Mouse (Mus musculus) embryo, embryonic 10 days (tissue): Measurements from ENCODE around the gene Lyzl4.

ENCODE experiments used
- DNase-seq: peaks from one replicate; pipeline ENCODE4 v3.0.0-alpha.2; 2015; ENCODE audit warnings: low spot score

Gene Lyzl4

DNA sequence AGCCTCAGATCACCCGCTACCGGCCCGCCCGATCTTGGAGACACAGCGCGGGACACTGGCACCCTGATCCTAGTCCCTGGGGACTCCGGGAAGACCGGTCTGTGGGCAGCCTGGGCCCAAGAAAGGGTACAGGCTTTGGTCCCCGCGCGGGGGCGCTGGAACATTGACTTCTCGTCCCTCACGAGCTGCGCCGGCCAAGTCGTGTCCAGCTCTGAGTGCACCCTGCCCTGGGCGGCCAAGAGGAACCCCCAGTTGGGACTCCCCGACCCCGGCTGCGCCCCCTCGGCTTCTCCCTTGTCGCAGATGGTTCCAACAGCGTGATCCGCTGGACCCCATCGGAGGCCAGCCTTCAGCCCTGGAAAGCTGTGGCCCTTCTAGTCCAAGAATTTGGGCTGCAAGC lies at the start of gene Lyzl4:
Gene Lyzl4 (minus strand): TSS at position 96 of the 400 bp plus-strand sequence.
- DNase-seq, result peak; percentile 81

DNA sequence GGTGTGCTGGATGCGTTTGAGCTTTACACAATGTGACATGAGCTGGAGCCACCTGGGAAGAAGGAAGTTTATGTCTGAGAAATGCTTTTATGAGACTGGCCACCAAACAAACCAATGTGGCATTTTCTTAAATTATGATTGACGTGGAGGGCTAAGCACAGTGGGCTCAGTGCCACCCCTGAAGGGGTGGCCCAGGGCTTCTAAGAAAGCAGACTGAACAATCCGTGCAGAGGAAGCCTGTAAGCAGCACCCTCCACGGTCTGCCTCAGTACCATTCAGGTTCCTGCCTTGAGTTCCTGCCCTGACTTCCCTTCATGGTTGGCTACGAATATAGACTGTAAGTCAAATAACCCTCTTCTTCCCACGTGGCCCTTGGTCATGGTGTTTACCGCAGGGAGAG lies 48.8 kb upstream of the Lyzl4 start:
- no peak for DNase-seq

DNA sequence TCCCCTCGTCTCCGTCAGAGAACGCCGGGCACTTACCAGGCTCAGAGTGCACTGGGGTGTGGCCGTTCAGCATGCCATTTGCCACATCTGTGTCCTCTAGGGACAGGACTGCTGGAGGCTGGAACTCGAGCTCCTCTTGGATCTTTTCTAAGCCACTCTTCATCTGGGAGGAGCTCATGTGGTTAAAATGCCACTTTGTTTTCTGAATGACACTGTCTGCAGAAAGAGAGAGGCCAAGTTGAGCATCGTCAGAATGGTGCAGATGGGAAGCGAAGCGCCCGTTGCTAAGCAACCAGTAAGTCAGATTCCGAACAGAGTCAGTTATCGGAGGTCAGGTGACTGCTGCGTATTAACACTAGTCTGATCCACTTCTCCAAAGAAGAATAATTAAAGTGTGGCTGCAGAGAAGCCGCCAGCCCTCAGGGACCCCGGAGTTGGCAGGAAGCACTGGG lies 48.3 kb upstream of the Lyzl4 start:
- no peak for DNase-seq

DNA sequence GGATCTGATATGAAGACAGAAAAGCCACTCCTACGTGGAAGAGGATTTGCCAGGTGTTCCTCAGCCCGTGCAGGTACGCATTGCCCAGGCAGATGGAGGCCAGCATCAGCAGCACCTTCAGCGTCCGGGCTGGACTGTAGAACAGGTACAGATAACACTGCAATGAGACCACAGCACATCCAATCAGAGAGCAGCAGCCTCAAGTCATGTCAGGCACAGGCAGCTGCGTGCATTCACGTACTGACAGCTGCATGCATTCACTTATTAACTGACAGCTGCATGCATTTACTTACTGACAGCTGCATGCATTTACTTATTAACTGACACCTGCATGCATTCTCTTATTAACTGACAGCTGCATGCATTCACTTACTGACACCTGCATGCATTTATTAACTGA lies 42.8 kb upstream of the Lyzl4 start:
- DNase-seq, result no peak

DNA sequence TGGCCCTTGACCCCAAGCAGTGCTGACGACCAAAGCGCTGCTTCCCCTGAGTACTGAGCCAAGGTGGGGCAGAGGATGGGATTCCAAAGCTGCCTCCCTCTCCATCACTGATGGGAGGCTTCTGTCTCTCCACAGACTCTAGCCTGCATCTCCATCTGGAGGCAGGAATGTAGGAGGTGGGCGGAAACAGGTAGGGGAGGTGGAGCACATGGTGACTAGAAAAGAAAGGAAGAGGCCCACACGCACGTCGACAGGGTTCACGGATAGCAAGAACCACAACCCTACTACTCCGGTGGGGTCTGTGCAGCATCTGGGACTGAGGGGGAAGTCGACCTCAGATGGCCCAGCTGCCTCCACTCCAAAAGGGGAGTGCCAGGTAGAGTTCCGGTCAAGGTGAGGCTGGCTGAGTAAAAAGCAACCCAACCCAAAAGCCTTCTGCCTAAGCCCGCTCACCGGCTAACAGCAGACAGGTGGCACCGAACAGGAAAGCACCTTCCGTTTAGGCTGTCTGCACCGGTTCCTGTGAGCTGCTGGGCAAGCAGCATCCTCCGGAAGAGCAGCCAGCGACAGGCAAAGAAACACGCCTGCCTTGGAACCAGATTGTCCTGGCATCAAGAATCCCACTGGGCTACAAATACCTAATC lies 40.3 kb upstream of the Lyzl4 start:
- DNase-seq, result no peak

DNA sequence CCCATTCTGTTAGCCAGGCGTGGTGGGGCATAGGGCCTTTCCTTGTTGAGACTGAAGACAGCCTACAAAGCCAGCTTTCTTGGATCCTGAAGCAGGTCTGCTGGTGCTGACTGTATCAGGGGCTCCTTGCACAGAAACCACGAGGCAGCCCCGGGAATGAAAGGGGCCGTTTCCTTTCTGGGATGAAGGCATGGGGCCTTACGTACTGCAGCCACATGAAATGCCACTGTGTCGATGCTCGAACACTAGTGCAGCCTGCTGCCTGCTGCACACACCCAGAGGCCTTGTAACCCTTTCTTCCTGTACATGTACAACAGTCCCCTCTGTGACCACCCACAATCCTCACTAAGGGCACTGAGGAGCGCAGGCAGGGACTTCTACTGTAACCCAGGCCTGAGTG lies 39.3 kb upstream of the Lyzl4 start:
- DNase-seq, result no peak

DNA sequence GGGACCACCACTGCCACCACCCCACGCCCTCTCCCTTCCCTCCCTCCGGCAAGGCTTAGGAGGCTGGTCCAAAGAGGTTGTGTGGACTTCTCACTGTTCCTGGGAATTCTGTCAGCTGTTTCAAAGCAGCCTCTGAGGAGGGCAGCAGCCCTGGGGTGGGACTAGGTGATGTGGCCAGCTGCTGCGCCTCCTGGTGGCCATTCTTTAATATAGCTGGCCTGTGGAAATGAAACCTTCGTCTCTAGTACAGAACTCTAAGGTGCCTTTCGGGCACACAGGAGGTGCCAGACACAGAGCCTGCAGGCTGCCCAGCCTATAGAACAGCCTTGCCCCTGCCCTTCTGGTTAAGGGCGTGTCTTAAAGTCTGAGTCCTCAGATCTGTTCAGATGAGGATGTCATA lies 37.7 kb upstream of the Lyzl4 start:
- DNase-seq, result peak; percentile 85

DNA sequence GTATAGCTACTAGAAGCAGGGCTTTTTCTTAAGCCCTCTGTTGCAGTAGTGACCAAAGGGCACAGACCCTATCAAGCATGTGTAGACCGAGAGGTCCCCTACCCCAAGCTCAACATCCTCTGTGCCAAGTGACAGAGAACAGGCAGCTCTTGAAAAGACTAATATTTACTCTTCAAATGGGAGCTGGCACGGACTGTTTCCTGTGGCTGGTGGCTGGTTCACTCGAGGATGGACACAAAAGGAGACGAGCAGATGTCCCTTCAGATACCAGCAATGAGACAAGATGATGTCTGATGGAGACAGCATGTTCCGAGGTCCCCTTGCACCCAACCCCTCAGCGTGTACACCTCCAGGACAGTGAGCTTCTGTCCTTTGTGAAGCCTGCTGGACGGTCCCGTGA lies 35.6 kb upstream of the Lyzl4 start:
- DNase-seq, result no peak

DNA sequence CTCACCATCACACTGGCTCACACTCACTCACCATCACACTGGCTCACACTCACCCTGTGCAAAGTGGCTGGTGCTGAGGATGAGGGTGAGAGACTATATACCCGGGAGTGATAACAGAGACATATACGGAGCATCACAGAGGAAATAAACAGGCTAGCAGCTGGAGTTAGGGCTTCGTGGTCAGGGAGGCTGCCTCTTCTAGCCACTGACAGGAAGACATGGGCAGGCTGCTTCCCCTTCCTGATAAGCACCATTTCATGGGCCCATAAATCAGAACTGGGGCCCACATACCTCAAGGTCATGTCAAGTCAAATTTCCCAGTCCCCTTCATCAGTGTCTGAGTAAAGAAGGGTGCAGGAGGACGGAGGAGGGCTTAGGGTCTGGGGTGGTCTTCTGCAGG lies 35.2 kb upstream of the Lyzl4 start:
- DNase-seq, result no peak

DNA sequence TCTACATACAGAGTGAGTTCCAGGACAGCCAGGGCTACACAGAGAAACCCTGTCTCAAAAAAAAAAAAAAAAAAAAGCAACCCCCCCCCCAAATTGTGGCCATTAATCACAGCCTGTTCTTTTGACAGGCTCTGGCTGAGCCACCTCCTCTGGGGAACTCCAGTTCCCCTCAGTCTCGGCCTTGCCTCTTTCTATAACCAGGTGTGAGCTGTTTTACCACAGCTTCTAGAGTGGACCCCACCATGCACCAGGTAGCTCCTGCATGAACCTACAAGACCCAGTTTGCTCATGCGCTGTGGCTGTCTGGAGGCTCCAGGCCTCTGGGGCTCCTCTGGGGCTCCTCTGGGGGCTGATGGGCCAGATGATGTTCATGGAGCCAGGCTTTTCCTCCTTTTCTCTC lies 33.7 kb upstream of the Lyzl4 start:
- no peak for DNase-seq

DNA sequence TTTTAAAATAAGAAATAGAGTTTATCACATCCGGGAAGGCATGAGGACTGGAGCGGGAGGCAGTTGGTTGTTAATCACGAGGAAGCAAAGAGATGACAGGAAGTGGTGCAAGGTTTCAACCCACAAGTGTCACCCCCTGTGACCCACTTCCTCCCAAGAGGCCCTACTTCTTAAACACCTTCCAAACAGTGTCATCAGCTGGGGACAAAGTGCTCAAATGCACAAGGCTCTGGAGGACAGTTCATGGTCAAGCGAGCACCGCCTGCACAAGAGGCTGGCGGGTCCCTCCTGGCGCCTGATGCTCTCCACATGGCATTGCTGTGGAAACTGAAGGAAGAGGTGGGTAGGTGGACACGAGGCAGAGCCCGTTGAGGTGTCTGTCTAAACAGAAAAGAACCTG lies 33.1 kb upstream of the Lyzl4 start:
- no peak for DNase-seq

DNA sequence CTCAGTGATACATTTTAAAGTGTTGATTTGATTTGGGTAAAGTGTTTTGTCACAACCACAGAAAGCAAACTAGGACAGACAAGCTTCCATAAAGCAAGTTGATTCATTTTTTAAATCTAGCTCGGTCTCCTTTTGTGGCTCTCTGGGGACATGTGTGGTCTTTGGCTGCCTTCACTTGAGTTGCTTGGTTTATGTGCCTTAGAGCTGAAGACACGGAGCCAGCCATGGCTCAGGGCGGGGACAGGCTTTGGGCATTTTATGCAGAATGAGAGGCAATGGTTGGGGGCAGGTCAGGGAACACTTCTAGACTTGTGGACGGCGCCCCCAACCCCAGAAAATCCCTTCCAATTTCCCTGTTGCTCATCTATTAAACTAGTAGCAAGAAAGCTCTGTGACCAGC lies 31.8 kb upstream of the Lyzl4 start:
- DNase-seq, result no peak

DNA sequence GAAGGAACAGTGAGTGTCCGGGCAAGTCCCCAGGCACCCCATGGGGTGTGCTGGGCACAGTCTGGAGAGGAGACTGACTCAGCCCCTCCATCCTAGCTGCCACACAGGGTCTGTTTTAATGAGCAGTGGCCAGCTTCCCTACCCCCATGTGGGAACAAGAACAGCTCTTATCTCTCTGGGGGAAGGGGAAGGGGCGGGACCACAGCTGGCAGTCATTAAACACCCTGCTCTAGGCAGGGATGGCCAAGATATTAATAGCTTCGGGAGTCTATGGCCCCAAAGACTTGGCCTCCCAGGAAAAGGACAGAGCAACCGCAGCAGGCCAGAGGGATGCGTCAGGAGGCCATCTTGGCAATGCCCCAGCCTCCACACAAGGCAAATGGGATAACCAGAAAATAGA lies 30.4 kb upstream of the Lyzl4 start:
- no peak for DNase-seq

DNA sequence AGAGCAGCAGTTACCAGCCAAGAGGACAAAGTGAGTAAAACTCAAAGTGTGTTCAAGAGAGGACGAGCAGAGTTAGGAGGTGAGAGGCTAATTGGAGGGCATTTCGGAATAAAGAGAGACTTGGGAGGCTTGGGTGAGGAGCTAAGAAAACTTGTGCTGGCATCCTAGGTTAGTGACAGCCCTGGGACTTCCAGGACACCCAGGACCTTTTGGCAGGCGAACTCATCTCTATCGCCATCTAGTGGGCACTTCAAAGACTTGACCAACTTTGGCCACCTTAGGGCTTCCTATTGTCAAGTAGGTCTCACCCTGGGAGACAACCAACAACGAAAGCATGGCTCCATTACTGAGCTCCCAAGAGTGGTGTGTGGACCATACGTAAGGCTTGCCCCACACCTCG lies 29.4 kb upstream of the Lyzl4 start:
- peak; percentile 86 for DNase-seq

DNA sequence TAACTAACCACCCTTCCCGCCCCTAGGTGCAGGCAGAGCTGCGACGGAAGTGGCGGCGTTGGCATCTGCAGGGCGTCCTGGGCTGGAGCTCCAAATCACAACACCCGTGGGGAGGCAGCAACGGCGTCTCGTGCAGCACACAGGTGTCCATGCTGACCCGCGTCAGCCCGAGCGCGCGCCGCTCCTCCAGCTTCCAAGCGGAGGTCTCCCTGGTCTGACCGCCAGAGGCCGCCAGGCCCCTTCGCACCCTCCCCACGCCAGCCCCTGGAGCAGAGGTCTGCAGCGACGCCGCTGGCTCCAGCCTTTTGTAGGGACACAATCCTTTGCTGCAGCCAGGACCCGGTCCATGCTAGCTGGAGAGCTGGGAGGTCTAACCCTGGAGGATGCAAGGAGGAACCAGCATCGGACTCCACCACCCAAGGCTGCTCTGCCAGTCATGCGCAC lies 27.5 kb upstream of the Lyzl4 start:
- peak; percentile 86 for DNase-seq

DNA sequence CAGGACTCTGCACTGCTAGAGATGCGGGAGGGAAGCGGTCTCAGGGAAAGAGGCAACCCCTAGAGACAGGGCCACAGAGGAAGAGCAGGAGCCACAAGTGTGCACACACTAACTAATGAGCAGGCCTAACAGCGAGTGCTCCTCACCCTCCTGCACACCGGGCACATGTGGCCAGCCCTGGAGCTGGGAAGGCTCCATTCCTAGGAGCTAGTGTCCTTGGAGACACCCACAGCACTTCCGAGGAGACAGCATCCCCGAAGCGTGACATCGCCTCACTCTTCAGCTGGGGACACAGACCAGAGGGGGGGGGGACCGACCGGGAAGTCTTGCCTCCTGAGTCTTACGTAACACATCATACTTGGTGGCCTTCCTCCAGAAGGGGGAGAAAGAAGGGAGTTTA lies 25.9 kb upstream of the Lyzl4 start:
- no peak for DNase-seq

DNA sequence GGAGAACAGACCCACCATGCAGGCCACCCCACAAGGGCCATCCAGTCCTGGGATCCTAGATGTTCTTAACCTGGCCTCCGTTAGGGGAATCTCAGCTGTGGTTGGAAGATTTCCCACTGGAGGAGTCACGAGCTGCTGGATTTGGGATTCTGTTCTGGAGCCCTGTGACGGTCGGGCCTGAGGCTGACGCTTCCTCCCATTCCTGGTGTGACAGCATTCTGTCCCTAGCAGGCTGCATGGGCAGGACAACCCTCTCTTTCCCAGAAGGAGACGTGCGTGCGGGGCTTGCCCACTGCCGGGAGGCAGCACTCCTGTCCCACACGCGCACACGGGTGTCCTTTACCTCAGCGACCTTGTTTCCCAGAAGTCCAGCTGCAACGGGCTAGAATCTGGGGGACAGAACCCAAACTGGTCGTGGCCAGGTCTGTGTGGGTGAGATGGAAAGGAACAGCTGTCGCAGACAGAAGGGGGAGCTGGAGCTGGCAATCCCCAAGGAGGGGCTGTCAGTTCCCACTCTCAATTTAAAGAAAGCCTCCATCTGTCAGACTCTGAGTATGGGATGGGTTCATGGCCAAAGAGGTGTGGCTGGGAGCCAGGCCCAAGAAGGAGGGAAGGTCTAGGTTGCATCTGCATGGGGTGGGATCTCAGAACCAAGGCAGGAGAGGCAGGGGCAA lies 25.2 kb upstream of the Lyzl4 start:
- no peak for DNase-seq

DNA sequence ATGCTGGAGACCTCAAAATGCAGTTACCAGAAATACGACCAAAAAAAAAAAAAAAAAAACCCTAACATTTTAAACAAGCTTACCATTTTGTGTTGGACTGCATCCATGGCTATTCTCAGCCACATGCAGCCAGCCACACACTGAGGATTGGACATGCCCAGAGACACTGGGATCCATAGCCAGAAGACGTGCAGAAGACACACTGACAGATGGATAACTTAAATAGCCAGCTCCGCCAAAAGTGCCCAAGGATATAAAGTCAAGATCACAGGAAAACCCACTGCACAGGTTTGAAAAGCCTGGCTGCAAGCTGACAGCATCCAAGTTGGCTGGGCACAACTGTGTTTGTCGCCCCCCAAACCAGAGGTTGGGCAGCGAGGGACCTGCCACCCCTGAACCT lies 22.2 kb upstream of the Lyzl4 start:
- DNase-seq, result no peak

DNA sequence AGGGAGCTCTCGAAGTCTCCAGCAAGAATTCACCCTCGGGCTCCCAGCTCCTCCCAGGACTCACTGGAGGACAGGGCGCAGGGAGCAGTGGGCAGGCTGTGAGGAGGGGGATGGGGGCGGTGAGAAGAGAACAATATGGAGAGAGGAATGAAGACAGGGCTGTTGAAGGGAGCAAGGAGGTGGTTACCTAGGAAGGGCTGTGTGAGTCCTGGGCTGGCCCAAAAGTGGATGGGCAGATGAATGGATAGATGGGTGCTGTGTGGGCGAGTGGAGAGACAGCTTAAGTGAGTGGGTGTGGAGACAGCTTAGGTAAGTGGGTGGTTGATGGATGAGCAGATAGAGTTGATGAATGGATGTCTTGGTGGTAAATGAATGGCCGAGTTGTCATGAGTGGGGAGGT lies 21.6 kb upstream of the Lyzl4 start:
- DNase-seq, result no peak

DNA sequence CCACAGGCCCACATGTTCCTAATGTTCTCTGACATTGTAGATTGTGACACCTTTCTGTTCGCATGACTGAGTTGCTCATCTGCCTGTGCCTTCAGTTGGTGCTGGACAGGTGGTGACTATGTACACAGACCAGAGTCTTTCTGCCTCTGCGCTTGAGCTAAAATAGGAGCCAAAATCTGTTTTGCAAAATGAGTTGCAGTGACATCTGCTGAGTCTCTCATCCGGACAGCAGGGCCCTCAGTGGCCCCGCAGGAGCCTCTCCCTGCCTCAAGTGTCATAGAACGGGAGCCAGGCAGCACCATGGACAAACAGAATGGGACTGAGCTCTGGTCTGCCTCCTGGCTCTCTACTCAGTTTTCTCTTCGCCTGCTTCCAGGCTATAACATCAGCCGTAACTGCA lies 17.9 kb upstream of the Lyzl4 start:
- no peak for DNase-seq

DNA sequence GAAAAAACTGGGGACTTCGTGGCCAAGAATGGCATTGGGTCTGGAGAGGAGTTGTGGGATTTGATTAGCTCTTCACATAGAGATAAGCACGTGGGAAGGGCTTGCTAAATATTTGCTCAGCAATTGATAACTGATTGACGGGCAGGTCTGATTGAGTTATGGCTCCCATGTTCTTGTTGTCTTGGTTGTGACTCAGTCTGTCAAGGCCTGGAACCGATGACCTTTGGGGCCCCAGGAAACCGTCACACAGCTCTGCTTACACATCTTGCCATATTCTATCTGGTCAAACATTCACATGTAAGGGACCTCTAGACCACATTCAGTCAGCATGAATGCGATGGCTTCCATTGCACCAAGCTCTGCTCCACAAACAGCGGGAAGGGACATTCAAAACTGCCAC lies 16.4 kb upstream of the Lyzl4 start:
- DNase-seq, result no peak

DNA sequence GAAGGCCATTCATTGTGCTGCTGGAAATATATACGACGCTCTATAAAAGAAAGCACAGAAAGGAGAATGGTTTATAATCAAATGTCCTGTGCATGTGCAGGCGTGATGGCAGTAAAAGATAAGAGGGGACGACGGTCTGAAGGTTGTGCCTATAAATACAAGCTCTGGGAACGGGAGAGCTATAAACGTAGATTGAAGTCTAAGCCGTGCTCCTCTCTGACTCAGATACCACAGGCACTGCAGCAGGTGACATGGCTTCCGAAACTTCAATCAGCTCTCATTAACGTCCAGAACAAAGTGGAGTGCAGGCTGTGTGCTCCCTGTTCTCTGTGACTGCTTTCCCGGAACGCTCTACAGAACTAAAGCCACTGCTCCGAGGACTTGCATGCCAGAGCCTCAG lies 15.2 kb upstream of the Lyzl4 start:
- no peak for DNase-seq

DNA sequence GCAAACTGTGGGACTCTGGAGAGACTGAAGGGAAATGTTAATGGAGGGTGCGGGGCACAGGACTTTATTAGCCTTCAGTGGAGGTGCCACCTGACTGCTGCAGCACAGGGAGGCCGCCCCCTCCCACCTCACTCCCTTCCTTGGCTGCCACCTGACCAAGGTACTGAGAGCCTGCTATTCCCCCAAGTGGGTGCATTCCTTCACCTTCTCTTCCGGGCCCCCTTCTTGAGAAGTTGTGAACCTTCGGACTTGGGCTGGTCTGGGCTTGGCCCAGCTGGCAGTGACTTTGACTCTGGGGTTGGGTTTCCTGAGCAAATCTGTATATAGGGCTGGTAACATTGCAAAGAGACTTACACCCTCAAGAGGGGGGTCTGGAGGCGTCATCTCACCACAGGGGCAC lies 14.4 kb upstream of the Lyzl4 start:
- DNase-seq, result no peak

DNA sequence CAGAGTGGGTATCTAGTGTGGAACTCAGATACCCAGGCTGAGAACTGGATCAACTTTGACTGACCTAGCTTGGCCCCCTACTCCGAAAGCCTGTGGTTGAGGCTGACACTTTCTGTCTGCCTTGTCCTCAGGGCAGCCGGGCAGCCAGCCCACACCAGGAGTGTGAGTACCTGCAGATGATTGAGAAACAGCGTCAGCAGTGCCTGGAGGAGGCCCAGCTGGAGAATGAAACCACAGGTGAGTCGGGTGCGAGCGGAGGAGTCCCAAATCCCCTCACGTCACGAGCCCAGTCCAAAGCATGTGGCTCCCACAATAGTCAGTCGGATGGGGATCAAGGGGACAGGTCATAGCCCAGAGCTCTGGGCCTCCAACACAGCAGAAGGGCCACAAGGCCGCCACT lies 11.8 kb upstream of the Lyzl4 start:
- DNase-seq, result no peak
